18 mouse cellular contexts compared by ENCODE assay signal in genomic region chr15:11210976-11211375, GRCm38 (mm10).
DNase-seq lines count a peak whose midpoint lies in the region; ATAC-seq lines count a peak whose summit lies in the region.
"Had no signal": no experiment of that assay in that cellular context is flagged by ENCODE, and none has a peak within 500 bp of the region (broad histone marks: within the 10 kb centered on the region; RNA-seq: fewer than 3 reads in every experiment).

No protein-coding gene starts in this region.

- ATAC-seq in embryonic facial prominence, embryonic 15.5 days (ENCODE audit: insufficient number of reproducible peaks, low FRiP score, low TSS enrichment, low read depth) = peak; percentile 76
- no peak for ATAC-seq in limb, embryonic 15.5 days (ENCODE audit: insufficient number of reproducible peaks, low FRiP score, low TSS enrichment, low read depth)
- ATAC-seq: forebrain, embryonic 15.5 days; liver, postnatal 0 days had no signal

- peak overlapping the region; percentile 29; the same call in 1 of the 2 replicates for H3K27ac ChIP-seq in embryonic facial prominence, embryonic 15.5 days (replicated peaks)
- peak overlapping the region; percentile 33; the same call in 1 of the 2 replicates for H3K27ac ChIP-seq in limb, embryonic 15.5 days
- H3K27ac ChIP-seq: forebrain, embryonic 15.5 days; hindbrain, embryonic 15.5 days; kidney, embryonic 15.5 days; layer of hippocampus, adult 2 months; macrophage had no signal

- no peak overlapping the region for H3K9ac ChIP-seq in embryonic facial prominence, embryonic 15.5 days
- H3K9ac ChIP-seq in limb, embryonic 15.5 days = no peak overlapping the region
- H3K9ac ChIP-seq: forebrain, embryonic 15.5 days; hindbrain, embryonic 15.5 days; kidney, embryonic 15.5 days; liver, postnatal 0 days had no signal

- no peaks in the 10 kb centered on the region for H3K36me3 ChIP-seq in embryonic facial prominence, embryonic 15.5 days
- no peaks in the 10 kb centered on the region for H3K36me3 ChIP-seq in limb, embryonic 15.5 days
- H3K36me3 ChIP-seq: forebrain, embryonic 15.5 days; hindbrain, embryonic 15.5 days; kidney, embryonic 15.5 days had no signal

- H3K27me3 ChIP-seq in embryonic facial prominence, embryonic 15.5 days = no peaks in the 10 kb centered on the region
- no peaks in the 10 kb centered on the region for H3K27me3 ChIP-seq in limb, embryonic 15.5 days
- H3K27me3 ChIP-seq: forebrain, embryonic 15.5 days; hindbrain, embryonic 15.5 days; kidney, embryonic 15.5 days had no signal

- WGBS in embryonic facial prominence, embryonic 15.5 days = 29% methylated on average over 6 of the region's 6 CpGs
- 38% methylated on average over 6 of the region's 6 CpGs for WGBS in limb, embryonic 15.5 days

- H3K4me2 ChIP-seq in embryonic facial prominence, embryonic 15.5 days (replicated peaks) = no peak overlapping the region
- no peak overlapping the region for H3K4me2 ChIP-seq in limb, embryonic 15.5 days
- H3K4me2 ChIP-seq: forebrain, embryonic 15.5 days; hindbrain, embryonic 15.5 days; kidney, embryonic 15.5 days had no signal

- no peak overlapping the region for H3K4me3 ChIP-seq in embryonic facial prominence, embryonic 15.5 days (replicated peaks)
- no peak overlapping the region for H3K4me3 ChIP-seq in limb, embryonic 15.5 days
- H3K4me3 ChIP-seq: forebrain, embryonic 15.5 days; hindbrain, embryonic 15.5 days; kidney, embryonic 15.5 days; layer of hippocampus, adult 2 months had no signal

- 0 out of 2 replicates have a peak, but pooled peaks cover 4% of the 10 kb centered on the region for H3K4me1 ChIP-seq in embryonic facial prominence, embryonic 15.5 days
- H3K4me1 ChIP-seq in limb, embryonic 15.5 days = no peaks in the 10 kb centered on the region
- H3K4me1 ChIP-seq: forebrain, embryonic 15.5 days had no signal

- DNase-seq in gastrocnemius, postnatal 25 days = peak; percentile 16
- no peak for DNase-seq in gastrocnemius, adult 8-10 months (ENCODE audit: low spot score in 2 of 2)
- DNase-seq in embryo, embryonic 10 days (ENCODE audit: low spot score) = peak; percentile 83
- no peak for DNase-seq in cerebellum, adult 9-10 months
- no peak for DNase-seq in cerebellum, adult 8-10 months
- DNase-seq in ovary, postnatal 14 days (ENCODE audit: low spot score) = no peak
- DNase-seq: adrenal gland, postnatal 25 days; heart, adult 11 months; liver, postnatal 0 days; right cerebral cortex, adult 18-20 months; thymus, adult 18-20 months had no signal

- H3K9me3 ChIP-seq in embryonic facial prominence, embryonic 15.5 days (replicated peaks) = no peaks in the 10 kb centered on the region
- no peaks in the 10 kb centered on the region for H3K9me3 ChIP-seq in limb, embryonic 15.5 days
- H3K9me3 ChIP-seq: forebrain, embryonic 15.5 days; hindbrain, embryonic 15.5 days; kidney, embryonic 15.5 days had no signal

Comparison
In these comparisons a context has a peak if more than half of its experiments do, and no peak if none do; other contexts are left out.
1. DNase-seq: peak in gastrocnemius, postnatal 25 days (single experiment) and embryo, embryonic 10 days (single experiment); none in gastrocnemius, adult 8-10 months (0 of 2), cerebellum, adult 9-10 months (single experiment), cerebellum, adult 8-10 months (single experiment) and ovary, postnatal 14 days (single experiment).